Mouse (Mus musculus) left cerebral cortex, postnatal 25 days (tissue): ENCODE measurements around the gene Pomgnt1. TPM values are rescaled to one million over a fixed set of nuclear protein-coding genes. Genes with fewer than 3 reads are reported as not detected.

Experiments
- DNase-seq, 2 experiments: peaks; one replicate each; pipeline ENCODE4 v3.0.0; 2022; ENCODE audit warnings: low spot score in 2 of 2, mixed read lengths in 1 of 2
- intact Hi-C: fragments of 180-260 bp; cut with DNase I; formaldehyde crosslinking; loops from one replicate; pipeline ENCODE4 v1.15.1; 2025
- total RNA-seq, 2 experiments: library from RNA; stranded (reverse); gene quantifications; 2 replicates each; pipeline ENCODE4 v1.2.3; 2021

Pomgnt1 gene
- total RNA-seq, 2 experiments from 2014 or later, result 73.5 to 77.6 TPM

- intact Hi-C loops, result loop anchor here (10.0 kb wide), 1 partner anchor 288 kb away; no protein-coding TSS in a partner anchor
- DNase-seq, result no peak
These were observed 82.9 kb downstream of the Pomgnt1 start for GRCm38 (mm10) chr4:116206531-116206930.

GRCm38 (mm10) chr4:116208891-116209290 is 85.3 kb downstream of the Pomgnt1 start:
- intact Hi-C loops, result loop anchor here (10.0 kb wide), 1 partner anchor 286 kb away; no protein-coding TSS in a partner anchor
- no peak for DNase-seq

Other genes starting within 250 kb of the Pomgnt1 start
- under 1 TPM; 0.21 to 0.23 TPM for gene Kncn, start 239.4 kb upstream of the Pomgnt1 start, total RNA-seq
- gene 6430628N08Rik, start 233.2 kb upstream of the Pomgnt1 start, total RNA-seq, result under 1 TPM; 0.27 to 0.37 TPM
- gene Dmbx1, start 183.9 kb upstream of the Pomgnt1 start, total RNA-seq, result not detected
- 10 to 100 TPM; 88.4 to 89.8 TPM for gene Faah, start 105.9 kb upstream of the Pomgnt1 start, total RNA-seq
- gene Nsun4, start 70.0 kb upstream of the Pomgnt1 start, total RNA-seq, result 10 to 100 TPM; 10.7 to 11.4 TPM
- 100 to 1,000 TPM; 444 to 446 TPM for gene Uqcrh, start 48.8 kb upstream of the Pomgnt1 start, total RNA-seq
- 10 to 100 TPM; 45.3 to 47.7 TPM for gene Lrrc41, start 48.6 kb upstream of the Pomgnt1 start, total RNA-seq
- under 1 TPM; 0.32 to 0.64 TPM for gene Rad54l, start 150 bp upstream of the Pomgnt1 start, total RNA-seq
- gene Lurap1, start 27.5 kb downstream of the Pomgnt1 start, total RNA-seq, result 10 to 100 TPM; 27.9 to 32.8 TPM
- gene Tspan1, start 43.8 kb downstream of the Pomgnt1 start, total RNA-seq, result under 1 TPM; 0.23 to 0.27 TPM
- gene 1700042G07Rik, start 49.5 kb downstream of the Pomgnt1 start, total RNA-seq, result not detected
- not detected for gene Gm49337, start 49.5 kb downstream of the Pomgnt1 start, total RNA-seq
- 10 to 100 TPM; 37.7 to 44.0 TPM for gene Pik3r3, start 97.8 kb downstream of the Pomgnt1 start, total RNA-seq